Mouse (Mus musculus) testis, postnatal 14 days (tissue): Measurements from ENCODE around the gene Tnfsf18.

ENCODE experiments used
- DNase-seq: peaks from one replicate; pipeline ENCODE4 v3.0.0; 2021; ENCODE audit warnings: low spot score

Gene Tnfsf18

DNA sequence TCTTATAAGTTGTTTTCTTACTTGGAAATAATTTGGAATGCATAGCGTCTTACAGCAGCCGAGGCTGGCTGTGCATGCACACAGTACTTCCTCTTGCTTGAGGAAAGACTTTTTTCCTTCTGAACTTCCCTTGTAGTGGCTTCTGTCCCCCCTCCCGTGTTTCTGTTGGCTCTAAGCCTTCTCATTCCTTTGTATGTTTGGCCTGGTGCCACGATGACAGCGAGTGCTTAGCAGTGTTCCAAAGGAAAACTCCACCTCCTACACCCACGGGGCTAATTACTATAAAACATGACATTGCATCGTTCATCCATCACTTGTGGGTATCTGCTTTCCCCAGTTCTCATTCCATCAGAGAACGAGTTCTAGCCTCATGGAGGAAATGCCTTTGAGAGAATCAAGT, at the start of gene Tnfsf18:
TSS of gene Tnfsf18 (plus strand) at position 313 of the 400 bp plus-strand sequence.
- DNase-seq, result peak; percentile 24

DNA sequence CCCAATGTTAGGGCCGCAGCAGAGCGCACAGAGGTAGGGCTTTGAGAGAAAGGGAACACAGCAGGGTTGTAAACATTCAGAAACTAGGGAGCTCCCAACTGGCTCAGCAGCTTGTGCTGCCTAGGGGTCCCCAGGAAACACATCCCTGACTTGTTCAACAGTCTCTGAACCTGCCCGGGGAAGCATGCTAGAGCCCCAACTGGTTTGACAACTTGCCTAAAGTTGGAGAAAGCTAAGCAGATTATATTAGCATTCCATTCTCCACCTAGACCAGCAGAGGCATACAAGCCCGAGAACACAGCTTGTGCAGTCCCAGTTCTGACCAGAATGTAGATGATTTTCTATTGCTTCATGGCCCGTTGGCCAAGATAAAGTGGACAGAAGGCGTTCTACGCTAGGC, 49.6 kb upstream of the Tnfsf18 start:
- no peak for DNase-seq

DNA sequence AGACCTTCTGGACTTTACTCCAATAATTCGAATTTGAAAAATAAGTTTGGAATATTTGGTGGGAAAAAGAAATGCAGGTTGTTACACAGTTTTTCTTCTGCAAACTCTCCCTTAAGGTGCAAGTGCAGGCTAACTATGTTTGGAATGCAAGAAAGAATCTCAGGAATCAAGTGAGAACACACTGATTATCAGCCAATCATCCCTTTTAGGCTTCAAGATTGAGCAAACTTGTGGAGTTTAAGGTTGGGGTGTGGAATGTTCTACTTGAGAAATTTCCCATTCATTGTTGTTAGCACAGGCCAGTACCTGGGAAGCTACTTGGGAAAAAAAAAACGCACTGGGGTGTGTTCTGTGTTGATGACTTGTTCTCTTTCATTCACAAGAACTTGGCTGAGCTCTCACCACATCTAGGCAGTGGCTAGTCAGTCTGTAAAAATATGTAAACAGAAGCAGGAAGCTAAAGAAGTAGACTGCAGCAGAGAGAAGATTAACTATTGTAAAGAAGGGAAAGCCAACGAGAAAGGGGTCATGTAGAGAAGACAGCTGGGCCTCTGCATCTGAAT, 42.7 kb upstream of the Tnfsf18 start:
- no peak for DNase-seq

- no peak for DNase-seq
Observed at GRCm38 (mm10) chr1:161452250-161452649, 42.2 kb upstream of the Tnfsf18 start.

- no peak for DNase-seq
Observed at GRCm38 (mm10) chr1:161463388-161464085, 30.9 kb upstream of the Tnfsf18 start.

- no peak for DNase-seq
Observed at GRCm38 (mm10) chr1:161477221-161477620, 17.2 kb upstream of the Tnfsf18 start.

GRCm38 (mm10) chr1:161479854-161480253, 14.6 kb upstream of the Tnfsf18 start:
- DNase-seq, result no peak

DNA sequence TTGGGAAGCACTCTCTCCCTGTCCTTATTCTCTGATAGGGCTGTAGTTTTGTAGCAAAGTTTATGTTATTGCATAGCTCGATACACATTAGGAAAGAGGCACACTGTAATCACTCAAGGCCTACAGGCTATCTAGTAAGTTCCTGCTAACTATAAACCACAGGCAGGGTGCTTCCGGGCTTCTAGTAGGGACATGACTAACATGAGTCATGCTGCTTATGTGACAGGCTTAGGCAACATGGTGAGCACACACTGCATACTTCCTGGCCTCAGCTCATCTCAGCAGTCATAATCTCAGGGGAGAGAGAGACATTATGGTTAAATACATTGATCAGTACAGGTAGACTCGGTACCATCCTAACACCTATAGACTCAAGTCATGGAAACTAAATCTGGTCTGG, 12.2 kb upstream of the Tnfsf18 start:
- no peak for DNase-seq

GRCm38 (mm10) chr1:161487069-161487468, 7.4 kb upstream of the Tnfsf18 start:
- DNase-seq, result no peak

DNA sequence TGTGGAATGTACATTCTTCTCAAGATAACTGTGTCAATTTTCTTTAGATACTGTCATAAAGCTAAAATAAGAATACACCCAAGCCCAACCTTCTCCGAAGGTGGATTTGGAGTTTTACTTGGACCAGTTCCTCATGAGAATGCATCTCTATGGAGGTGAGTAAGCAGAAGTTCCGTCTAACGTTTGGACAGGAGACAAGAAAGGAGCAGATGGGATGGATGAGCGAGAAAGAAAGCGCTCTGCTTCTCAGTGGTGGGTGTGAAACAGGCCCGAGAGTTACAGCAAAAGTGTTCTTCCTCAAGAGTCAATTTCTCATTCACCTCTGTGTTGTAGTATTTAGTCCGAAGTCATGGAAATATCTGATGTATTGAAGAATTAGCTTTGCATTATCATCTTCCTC, 2.7 kb upstream of the Tnfsf18 start:
- no peak for DNase-seq

GRCm38 (mm10) chr1:161496866-161497645, 2.6 kb downstream of the Tnfsf18 start:
- no peak for DNase-seq

GRCm38 (mm10) chr1:161500114-161500810, 5.8 kb downstream of the Tnfsf18 start:
- DNase-seq, result no peak

DNA sequence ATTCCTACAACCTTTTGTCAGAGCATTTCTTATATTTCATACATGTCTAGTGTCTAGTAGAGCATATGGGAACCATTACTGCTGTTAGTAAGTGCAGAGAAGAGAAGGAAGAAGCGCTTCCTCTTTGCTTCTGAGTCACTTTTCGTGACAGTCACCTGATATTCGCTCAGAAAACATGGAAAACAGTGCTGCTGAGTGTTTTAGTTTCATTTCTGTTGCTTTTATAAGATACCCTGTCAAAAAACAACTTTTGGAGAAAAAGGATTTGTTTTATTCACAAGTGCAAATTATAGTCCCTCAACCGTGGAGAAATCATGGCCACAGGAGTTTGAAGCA, 6.3 kb downstream of the Tnfsf18 start:
- no peak for DNase-seq

DNA sequence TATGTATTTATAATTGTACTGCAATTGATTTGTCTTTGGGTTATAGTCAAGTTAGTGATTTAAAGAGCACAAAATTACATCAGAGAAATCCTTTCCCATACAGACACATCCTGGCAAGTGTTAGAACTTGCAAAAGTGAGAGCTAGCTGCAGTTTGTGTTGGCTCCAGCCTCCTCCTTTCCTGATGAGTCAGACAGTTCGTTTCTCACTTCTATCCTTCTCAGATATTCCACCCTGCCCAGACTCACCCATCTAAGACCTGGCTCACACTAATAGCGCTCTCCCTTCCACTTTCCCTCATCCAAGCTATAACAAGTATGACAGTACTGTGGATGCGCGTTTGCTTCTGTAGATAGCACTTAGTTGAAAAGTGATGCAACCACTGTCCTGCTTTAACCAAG, 11.9 kb downstream of the Tnfsf18 start:
- DNase-seq, result no peak

- DNase-seq, result peak; percentile 18
Observed at GRCm38 (mm10) chr1:161507623-161508047, 13.2 kb downstream of the Tnfsf18 start.

DNA sequence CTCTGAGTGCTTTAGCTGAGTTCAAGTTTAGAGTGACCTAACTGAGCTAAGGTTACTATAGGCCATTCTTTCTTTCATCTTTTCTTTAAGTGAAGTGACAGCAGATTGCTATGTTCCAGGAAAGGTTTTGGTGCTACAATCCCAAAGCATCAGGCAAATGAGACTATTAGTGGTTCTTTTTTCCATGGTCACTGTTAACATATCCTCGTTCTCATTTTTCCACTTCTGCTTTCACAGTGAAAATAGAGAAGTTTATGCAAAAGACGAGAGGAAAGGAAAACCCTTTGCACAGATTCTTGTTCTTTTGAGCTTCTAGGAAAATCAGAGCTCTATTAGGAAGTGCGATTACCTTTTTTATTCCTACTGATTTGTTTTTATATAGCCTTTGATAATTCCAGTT, 22.9 kb downstream of the Tnfsf18 start:
- no peak for DNase-seq

DNA sequence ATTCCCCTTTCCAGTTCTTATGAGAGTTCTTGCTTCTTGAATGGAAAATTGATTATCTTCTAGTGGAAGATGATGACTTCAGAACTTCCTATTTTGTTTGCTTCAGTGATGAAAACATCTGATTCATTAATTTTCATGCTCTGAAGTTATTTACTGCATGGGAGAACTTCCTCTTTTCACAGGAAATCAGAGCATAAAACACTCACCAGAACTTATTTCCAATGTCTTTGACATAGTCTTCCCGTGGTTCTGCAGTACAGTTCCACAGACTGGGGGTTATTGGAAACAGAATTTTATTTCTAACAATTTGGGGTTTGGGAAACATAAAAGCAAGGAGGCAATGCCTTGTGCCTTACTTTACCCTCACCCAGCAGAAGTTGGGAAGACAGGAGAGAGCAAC, 25.8 kb downstream of the Tnfsf18 start:
- DNase-seq, result no peak

- DNase-seq, result no peak
Observed at GRCm38 (mm10) chr1:161528173-161528572, 33.7 kb downstream of the Tnfsf18 start.

- DNase-seq, result no peak
Observed at GRCm38 (mm10) chr1:161550596-161551095, 56.2 kb downstream of the Tnfsf18 start.

GRCm38 (mm10) chr1:161552098-161552497, 57.6 kb downstream of the Tnfsf18 start:
- no peak for DNase-seq
